Mouse (Mus musculus): ENCODE results near the gene Rab29.
A peak's percentile ranks its signal among the peaks of the same experiment; 100 is the strongest.
"Not testable (repeated sequence)": the region's sequence is repeated elsewhere in the genome, so short reads cannot be mapped to it uniquely, and the experiment has no call there.

The Rab29 gene

GRCm38 (mm10) chr1:131867093-131867945, at the start of gene Rab29:
Gene Rab29 (plus strand): TSS chr1:131867224.
- DNase-seq: peak; percentile 94

- DNase-seq: not testable (repeated sequence)
These were observed 46.7 kb upstream of the Rab29 start for GRCm38 (mm10) chr1:131820353-131820752.

GRCm38 (mm10) chr1:131820887-131821328, 46.1 kb upstream of the Rab29 start:
- DNase-seq: no peak

DNA sequence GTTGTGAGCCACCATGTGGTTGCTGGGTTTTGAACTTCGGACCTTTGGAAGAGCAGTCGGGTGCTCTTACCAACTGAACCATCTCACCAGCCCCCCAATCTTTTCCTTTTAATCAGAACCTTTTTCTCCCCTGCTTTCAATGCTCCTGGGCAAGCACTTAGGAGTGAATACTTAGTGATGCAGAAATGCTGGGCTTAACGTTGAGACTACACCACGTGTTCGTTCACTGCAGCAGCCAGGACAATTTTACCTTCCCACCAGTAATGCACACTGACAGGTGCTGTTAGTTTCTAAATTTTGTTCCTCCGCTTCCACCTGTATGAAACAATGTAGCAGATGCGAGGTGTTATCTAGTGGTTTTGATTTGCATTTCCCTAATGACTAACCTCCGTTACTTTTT, 44.7 kb upstream of the Rab29 start:
- peak; percentile 21 for DNase-seq

DNA sequence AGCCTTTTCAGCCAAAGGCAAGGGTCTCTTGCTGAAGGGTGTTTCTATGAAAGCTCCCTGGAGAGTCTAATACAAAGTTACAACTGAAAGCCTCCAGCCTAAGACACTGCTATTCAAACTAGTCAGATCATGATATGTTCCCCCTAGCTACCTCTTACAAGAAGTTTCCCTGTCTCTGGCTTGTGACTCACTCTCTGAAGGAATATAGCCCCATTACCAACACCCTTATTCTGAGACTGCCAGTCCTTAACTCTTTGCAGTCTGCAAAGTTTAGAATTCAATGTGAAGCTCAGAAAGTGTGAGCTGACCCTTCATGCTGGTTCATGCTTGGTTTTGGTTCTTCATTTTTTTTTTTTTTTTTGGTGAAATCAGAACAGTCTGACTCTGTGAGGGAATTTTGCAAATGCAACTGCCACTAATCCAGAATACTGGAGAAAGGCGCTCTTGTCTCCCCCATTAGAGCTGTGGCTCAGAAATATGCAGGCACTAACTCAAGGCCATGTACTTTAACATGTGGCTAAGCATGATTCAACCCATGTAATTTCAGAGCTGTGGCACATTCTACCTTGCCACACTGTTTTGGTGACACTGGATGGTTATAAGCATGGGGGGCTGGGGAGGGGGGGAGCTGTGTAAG, 44.0 kb upstream of the Rab29 start:
- no peak for DNase-seq

DNA sequence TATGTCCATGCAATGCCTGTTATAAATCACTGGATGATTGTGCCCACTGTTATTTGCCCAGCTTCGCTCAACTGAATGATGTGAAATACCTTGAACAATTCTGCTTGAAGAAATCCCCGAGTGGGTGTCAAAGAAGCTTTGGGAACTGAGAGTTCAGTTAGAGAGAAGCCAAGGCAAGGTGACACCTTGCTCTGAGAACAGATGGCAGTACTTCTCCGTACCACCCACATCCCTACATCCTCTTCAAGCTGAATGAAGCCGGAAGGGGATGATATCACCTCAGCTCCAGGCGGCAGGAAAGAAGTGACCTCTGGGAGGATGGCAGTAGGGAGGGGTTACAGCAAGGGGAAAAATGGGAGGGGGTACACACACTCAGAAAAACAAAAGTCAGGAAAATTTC, 43.5 kb upstream of the Rab29 start:
- no peak for DNase-seq

DNA sequence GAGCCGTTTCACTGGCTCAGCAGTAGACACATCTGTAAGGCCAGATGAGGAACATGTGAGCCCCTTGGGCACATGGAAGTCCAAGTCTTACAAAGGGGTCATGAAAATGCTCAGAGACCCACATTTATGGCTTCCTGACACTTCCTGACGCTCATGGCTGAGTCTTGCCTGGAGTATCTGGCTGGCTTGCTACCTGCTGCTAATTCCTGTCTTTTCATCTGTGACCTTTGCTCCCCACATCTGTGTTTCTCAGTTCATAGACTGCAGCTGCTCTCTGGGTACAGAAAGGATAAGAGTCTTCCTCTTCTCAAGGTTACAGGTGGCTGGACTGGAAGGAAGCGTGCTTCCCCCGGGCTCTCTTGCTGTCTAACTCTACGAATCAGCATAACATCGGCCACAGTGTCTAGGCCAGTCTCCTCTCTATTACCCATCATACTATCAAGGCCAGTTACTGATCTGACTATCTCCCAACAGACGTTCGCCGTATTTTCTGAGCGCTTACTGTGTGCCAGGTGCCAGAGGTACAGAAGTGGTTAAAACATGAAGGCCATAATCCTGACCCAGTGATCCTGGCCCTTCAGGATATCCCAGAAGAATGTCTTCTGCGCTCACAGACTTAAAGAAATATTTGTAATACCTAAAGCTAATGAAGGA, 42.4 kb upstream of the Rab29 start:
- DNase-seq: no peak

- DNase-seq: no peak
These were observed 39.7 kb upstream of the Rab29 start, which contains the start of gene Slc41a1 for GRCm38 (mm10) chr1:131827207-131827786. Gene Slc41a1 (plus strand): TSS chr1:131827493.

GRCm38 (mm10) chr1:131827787-131828258, 39.2 kb upstream of the Rab29 start:
- DNase-seq: peak; percentile 98

DNA sequence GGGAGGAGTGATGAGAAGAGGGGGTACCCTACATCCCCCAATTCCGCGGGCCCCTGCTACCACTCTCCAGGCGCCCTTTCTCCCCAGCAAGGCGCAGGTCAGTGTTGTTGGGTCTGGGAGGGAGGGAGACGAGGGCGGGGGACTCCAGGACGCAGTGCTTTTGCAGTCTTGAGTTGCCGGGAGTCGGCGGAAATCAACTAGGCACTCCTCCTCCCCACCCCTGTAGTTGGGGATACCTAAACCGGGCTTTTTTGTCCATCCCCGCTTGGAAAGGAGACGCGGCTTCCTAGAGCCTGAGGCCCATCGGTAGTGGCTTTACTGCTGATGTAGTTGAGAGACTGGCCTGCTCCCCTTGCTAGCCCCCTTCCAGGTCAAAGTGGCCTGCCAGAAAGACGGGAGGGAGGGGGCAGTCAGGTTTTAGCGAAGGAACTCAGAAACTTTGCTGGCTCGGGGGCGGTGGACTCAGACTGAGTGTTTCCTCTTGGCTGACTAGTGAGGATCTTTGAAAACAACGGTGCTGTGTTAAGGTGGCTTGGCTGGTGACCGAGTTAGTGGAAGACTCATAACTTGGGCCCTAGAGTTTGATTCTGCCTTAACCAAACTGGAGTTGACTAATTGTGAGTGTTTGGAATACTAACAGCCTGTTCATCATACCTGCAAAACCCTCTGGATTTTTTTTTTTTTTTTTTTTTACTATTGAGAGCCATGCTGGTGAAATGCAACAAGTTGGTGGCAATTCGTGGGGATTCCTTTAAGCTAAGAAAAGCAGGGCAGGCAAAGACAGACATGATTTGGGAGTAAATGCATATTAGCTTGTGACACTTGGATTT, 38.5 kb upstream of the Rab29 start:
- DNase-seq: no peak

GRCm38 (mm10) chr1:131829279-131829678, 37.7 kb upstream of the Rab29 start:
- no peak for DNase-seq

DNA sequence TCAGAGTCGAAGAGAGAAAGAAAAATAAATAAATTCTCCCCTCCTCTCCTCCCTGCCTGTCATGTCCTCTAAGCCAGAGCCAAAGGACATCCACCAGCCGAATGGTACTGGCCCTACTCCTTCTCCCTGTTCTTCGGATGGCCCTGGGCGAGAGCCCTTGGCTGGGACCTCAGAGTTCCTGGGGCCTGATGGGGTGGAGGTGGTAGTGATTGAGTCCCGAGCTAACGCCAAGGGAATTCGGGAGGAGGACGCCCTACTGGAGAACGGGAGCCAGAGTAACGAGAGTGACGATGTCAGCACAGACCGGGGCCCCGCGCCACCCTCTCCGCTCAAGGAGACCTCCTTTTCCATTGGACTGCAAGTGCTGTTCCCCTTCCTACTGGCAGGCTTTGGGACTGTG, 36.5 kb upstream of the Rab29 start:
- DNase-seq: no peak

- DNase-seq: no peak
These were observed 35.9 kb upstream of the Rab29 start for GRCm38 (mm10) chr1:131830971-131831641.

- no peak for DNase-seq
These were observed 30.0 kb upstream of the Rab29 start for GRCm38 (mm10) chr1:131837035-131837434.

- DNase-seq: no peak
These were observed 28.5 kb upstream of the Rab29 start for GRCm38 (mm10) chr1:131838542-131838941.

- DNase-seq: no peak
These were observed 27.7 kb upstream of the Rab29 start for GRCm38 (mm10) chr1:131839279-131839678.

GRCm38 (mm10) chr1:131842221-131842620, 24.8 kb upstream of the Rab29 start:
- DNase-seq: no peak

- no peak for DNase-seq
These were observed 23.3 kb upstream of the Rab29 start for GRCm38 (mm10) chr1:131843758-131844157.

DNA sequence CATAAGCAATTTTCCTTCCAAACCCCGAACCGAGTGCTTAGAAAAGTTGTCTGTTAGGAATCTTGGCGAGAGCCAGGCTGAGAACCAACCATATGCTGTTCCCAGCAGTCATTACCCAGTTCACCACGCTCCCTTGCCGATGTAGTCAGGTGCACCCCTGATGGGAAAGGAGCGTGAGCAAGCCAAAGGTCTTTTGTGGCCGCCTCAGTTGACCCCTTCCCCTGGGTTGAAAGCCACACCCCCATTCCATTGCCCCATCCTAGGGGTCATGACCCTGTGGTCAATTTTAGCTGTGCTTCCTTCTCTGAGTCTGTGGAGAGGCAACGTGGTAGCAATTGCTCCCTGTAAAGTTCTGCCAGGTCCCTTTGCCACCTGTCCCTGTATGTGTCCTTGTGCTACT, 22.1 kb upstream of the Rab29 start:
- DNase-seq: no peak

DNA sequence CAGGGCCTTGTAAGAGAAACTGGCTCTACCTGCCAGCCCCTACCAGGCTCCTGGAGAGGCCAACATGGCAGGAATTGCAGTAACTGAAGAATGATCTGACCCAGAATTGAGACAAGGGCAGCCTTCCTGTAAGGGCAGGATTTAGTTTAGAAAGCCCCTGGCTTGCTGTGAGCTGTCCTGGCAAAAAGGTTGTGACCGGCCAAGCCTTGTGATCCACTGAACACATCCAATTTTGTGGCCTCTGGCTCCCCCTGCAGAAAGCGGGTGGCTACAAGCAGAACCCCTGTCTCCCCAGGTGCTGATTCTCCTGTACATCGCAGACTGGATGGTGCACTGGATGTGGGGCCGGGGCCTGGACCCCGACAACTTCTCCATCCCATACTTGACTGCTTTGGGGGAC, 20.8 kb upstream of the Rab29 start:
- peak; percentile 26 for DNase-seq

- DNase-seq: no peak
These were observed 5.2 kb upstream of the Rab29 start for GRCm38 (mm10) chr1:131861811-131862210.

GRCm38 (mm10) chr1:131865596-131865995, 1.4 kb upstream of the Rab29 start:
- no peak for DNase-seq

Measured in retina, postnatal 1 day (tissue).